Mouse (Mus musculus) liver, adult 2 months (tissue): ENCODE measurements around the gene Ankrd13d.

Experiments
- CTCF ChIP-seq: fragments of 200-500 bp; IDR thresholded peaks from 2 replicates; pipeline ENCODE4 v1.5.1; 2011; ENCODE audit warnings: low read depth, low read length, control low read depth
- POLR2A ChIP-seq: fragments of 200-500 bp; IDR thresholded peaks from 2 replicates; pipeline ENCODE4 v1.6.1; 2011; ENCODE audit warnings: low read length, control low read depth; ENCODE audit not compliant: insufficient read depth; ENCODE audit errors: extremely low read depth

DNA sequence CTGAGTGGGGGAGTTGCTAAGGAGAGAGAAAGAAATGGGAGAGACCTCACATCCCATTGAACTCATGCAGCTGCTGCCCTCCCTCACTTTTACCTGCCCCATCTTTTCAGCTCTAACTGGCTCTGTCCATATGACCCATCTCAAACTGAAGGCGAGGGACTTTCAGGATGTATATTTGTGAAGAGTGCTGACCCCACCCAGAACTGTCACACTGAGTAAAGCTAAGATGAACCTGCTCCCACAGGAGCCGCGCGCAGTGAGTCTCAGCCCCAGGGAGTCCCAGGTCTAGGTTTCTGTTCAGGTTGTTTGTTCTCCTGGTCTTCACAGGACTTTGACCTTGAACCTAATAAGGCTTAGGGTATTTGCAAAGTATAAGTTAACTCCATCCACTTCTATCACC, 54.0 kb downstream of the Ankrd13d start:
- TF ChIP-seq CTCF = no peak
- TF ChIP-seq POLR2A = no peak
